Mouse (Mus musculus) MEL (cell line): ENCODE data around the gene Mical3.

ENCODE experiments used
- CHD1 ChIP-seq: IDR thresholded peaks from 2 replicates; pipeline ENCODE4 v1.6.1; 2012; ENCODE audit warnings: low read depth, mild to moderate bottlenecking, inconsistent platforms, low read length, improper control_type of control experiment
- CTCF ChIP-seq, 3 experiments: IDR thresholded peaks in 2 of 3; conservative IDR thresholded peaks in 1 of 3; 2 replicates each; pipeline ENCODE4 v1.5.1; 2011 to 2012; ENCODE audit warnings: low read length in 3 of 3, low read depth in 2 of 3, mild to moderate bottlenecking in 2 of 3, improper control_type of control experiment in 1 of 3, inconsistent platforms in 1 of 3, mixed read lengths in 1 of 3, moderate library complexity in 1 of 3; ENCODE audit not compliant: control insufficient read depth in 1 of 3, insufficient read depth in 1 of 3, poor library complexity in 1 of 3, severe bottlenecking in 1 of 3
- EP300 ChIP-seq, 2 experiments: IDR thresholded peaks; 2 replicates each; pipeline ENCODE4 v1.6.1; 2011; ENCODE audit warnings: improper control_type of control experiment in 2 of 2, low read length in 2 of 2, low read depth in 1 of 2, mild to moderate bottlenecking in 1 of 2
- KAT2A ChIP-seq: conservative IDR thresholded peaks from 2 replicates; pipeline ENCODE4 v1.6.1; 2012; ENCODE audit warnings: low read depth, low read length, improper control_type of control experiment, inconsistent platforms
- MAZ ChIP-seq: IDR thresholded peaks from 2 replicates; pipeline ENCODE4 v1.6.1; 2012; ENCODE audit warnings: low read depth, mild to moderate bottlenecking, inconsistent platforms, low read length, improper control_type of control experiment
- POLR2A ChIP-seq, 2 experiments: IDR thresholded peaks; 2 replicates each; pipeline ENCODE4 v1.6.1; 2011 to 2012; ENCODE audit warnings: low read length in 2 of 2, mild to moderate bottlenecking in 2 of 2, control low read depth in 1 of 2, improper control_type of control experiment in 1 of 2, low read depth in 1 of 2, moderate library complexity in 1 of 2; ENCODE audit not compliant: control insufficient read depth in 1 of 2, insufficient read depth in 1 of 2, poor library complexity in 1 of 2
- SIN3A ChIP-seq: IDR thresholded peaks from 2 replicates; pipeline ENCODE4 v1.6.1; 2012; ENCODE audit warnings: low read length, improper control_type of control experiment, inconsistent platforms
- TAL1 ChIP-seq: IDR thresholded peaks from 2 replicates; pipeline ENCODE4 v1.6.1; 2012; ENCODE audit warnings: mild to moderate bottlenecking, inconsistent platforms, low read length, moderate library complexity, mixed read lengths
- TCF12 ChIP-seq: IDR thresholded peaks from 2 replicates; pipeline ENCODE4 v1.6.1; 2014; ENCODE audit warnings: low read depth, mild to moderate bottlenecking, inconsistent platforms, low read length, improper control_type of control experiment, moderate library complexity
- UBTF ChIP-seq: IDR thresholded peaks from 2 replicates; pipeline ENCODE4 v1.6.1; 2012; ENCODE audit warnings: low read depth, mild to moderate bottlenecking, inconsistent platforms, low read length, improper control_type of control experiment, moderate library complexity, borderline replicate concordance; ENCODE audit not compliant: insufficient read depth
- USF1 ChIP-seq: IDR thresholded peaks from 2 replicates; pipeline ENCODE4 v1.6.1; 2014; ENCODE audit warnings: low read depth, mild to moderate bottlenecking, inconsistent platforms, low read length, improper control_type of control experiment, moderate library complexity

- TF ChIP-seq EP300 (IDR thresholded peaks at IDR 0.05; ENCODE audit: low read depth in 1 of 2, low read length in 2 of 2) (no peak), KAT2A (no peak), MAZ (no peak), POLR2A (IDR thresholded peaks at IDR 0.05; ENCODE audit: control insufficient read depth in 1 of 2, insufficient read depth in 1 of 2, low read depth in 1 of 2, low read length in 2 of 2, poor library complexity in 1 of 2) (no peak), SIN3A (no peak), CTCF (IDR thresholded peaks at IDR 0.05 in 2 of 3, conservative IDR thresholded peaks at IDR 0.05 in 1 of 3; ENCODE audit: control insufficient read depth in 1 of 3, insufficient read depth in 1 of 3, low read depth in 2 of 3, low read length in 3 of 3, poor library complexity in 1 of 3, severe bottlenecking in 1 of 3) (no peak), CHD1 (no peak), USF1 (no peak), TAL1 (no peak), UBTF (no peak), TCF12 (no peak)
Observed at GRCm38 (mm10) chr6:121031370-121031769, 99.4 kb downstream of the Mical3 start.
